Mouse (Mus musculus) hindbrain, embryonic 15.5 days (tissue): ENCODE data around the gene Ppm1a. TPM values are rescaled to one million over a fixed set of nuclear protein-coding genes. Genes with fewer than 3 reads are reported as not detected.

Source experiments
- polyA plus RNA-seq: library from polyadenylated mRNA; unstranded; fragments of >200 nt; fragmentation: Nextera tagmentation; extraction: Ambion mirVana; gene quantifications from 2 replicates; pipeline ENCODE4 v1.2.1, GENCODE M21; 2015

The Ppm1a gene
- polyA plus RNA-seq, 1 experiment from 2014 or later = 70.9 TPM

Other genes starting within 250 kb of the Ppm1a start
- 24.2 and 24.4 TPM in 2 replicates for gene Pcnx4, start 221.1 kb upstream of the Ppm1a start, polyA plus RNA-seq
- gene Gm4756, start 107.8 kb upstream of the Ppm1a start, polyA plus RNA-seq = not detected in 2 replicates
- gene Dhrs7, start 92.5 kb upstream of the Ppm1a start, polyA plus RNA-seq = 15.3 and 22.8 TPM in 2 replicates
- not detected in 2 replicates for gene Six6, start 182.4 kb downstream of the Ppm1a start, polyA plus RNA-seq
- gene 4930447C04Rik, start 183.3 kb downstream of the Ppm1a start, polyA plus RNA-seq = 6.5 and 6.7 TPM in 2 replicates